Mouse (Mus musculus): ENCODE measurements around the gene Adal. TPM values are rescaled to one million over a fixed set of nuclear protein-coding genes. Genes with fewer than 3 reads are reported as not detected.
"Not testable (repeated sequence)": the region's sequence is repeated elsewhere in the genome, so short reads cannot be mapped to it uniquely, and the experiment has no call there.

Gene Adal
- 10 to 100 TPM; 11.7 to 14.0 TPM for total RNA-seq (2021)
- long read RNA-seq, experiment 1, transcript Adal-205 (11 exons, 2,477 nt), result major isoform, 6 of 15 reads
- long read RNA-seq, experiment 1, partial matches to known transcripts, result 0 of 15 reads
- long read RNA-seq, experiment 1, other reads (novel, unspliced or antisense), result 8 of 15 reads
- long read RNA-seq, experiment 2, partial matches to known transcripts, result 1 of 15 reads
- long read RNA-seq, experiment 2, other reads (novel, unspliced or antisense), result 7 of 15 reads

DNA sequence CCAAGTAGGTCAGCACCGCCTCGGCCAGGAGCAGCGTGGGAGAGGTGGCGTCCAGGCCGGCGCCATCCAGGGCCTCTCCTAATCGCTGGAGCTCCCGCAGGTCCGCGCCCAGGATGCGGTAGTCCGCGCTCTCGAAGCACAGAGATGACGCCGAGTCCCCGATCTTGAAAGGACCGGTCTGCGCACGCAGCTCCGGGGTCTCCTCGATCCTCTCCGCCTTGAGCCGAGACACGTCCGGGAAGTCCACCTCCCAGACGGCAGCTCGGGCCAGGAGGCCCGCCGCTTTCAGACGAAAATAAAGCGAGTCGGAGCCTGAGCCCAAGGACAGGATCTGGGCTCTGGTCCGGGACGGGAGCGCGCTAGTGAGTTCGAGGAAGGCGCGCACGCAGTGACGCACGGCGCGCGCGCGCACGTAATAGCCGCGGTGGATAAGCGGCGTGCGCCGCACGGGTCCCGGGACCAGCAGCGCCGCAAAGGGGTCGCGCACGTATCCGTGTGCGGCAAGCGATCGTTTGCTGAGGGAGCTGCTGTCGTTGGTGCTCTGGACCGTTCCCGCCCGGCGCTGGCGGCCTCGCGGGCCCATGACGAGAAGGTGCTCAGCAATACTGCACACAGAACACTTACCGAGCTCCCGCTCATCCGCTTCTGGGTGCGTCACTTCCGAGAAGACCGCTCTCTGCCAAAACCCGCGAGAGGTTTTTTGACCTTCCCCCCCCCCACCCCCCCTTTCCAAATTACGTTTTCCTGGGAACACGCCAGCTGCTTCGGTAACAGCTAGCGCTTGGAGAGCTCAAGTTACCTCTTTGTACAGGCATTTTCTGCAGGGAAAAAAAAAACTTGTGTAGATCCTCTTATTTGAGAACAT, at the start of gene Adal, which contains the start of gene Lcmt2:
Adal (plus strand) TSS at position 411 of the 865 bp plus-strand sequence.
Lcmt2 (minus strand) TSS at position 636 of the 865 bp plus-strand sequence.
- peak; percentile 88 for DNase-seq

DNA sequence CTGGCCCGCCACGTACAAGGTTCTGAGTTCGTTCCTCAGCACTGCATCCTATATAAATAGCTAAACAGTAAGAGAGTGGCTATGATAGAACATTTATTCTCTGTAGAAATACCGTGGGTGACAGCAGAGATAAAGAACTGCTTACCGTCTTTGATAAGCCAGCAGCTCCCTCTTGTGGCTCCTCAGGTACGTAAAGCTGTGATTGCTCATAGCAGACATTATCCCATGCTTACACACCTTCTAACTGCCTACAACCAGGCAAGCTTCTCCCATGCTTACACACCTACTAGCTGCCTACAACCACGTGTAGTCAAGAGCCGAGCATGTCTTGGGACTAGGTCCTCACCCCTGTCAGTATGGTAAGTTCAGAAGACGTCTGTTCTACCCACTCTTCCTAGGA, 38.2 kb upstream of the Adal start:
- peak; percentile 44 for DNase-seq

DNA sequence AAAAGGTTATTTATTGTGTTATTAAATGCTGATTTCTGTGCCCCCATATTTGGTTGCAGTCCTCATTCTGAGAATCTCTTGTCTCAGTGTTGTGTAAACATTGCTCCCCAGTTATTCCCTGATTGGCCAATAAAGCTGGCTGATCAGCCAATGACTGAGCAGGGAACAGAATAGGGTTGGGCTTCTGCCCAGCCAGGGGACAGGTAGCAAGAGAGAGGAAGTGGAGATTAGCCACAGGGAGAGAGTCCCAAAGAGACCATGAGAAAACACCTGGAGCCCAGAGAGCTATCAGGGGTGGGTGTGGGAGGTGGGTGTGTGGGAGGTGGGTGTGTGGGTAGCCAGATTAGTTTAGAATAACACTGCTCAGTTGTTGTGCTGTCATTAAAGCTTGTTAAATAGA, 34.3 kb upstream of the Adal start:
- DNase-seq, result no peak

DNA sequence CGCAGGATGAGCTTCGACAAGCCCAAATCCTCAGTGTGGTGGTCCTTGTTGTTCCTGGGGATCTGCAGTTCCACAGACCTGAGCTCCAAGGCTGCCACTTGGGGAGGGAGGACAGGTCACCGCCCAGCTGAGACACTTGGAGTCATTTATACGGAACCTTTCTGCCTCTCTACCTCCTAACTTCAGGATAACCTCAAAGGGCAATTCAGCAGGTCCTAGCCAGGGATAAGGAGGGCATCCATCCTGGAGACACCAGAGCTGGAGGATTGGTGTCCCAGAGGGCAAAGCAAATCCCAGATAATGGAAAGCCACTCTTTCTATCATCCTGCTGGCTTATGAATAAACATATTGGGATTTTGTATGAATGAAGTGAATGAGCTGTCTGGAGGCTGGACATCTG, 30.5 kb upstream of the Adal start, which contains the start of gene Tgm7:
Tgm7 (minus strand) TSS at position 101 of the 400 bp plus-strand sequence.
- DNase-seq, result no peak

DNA sequence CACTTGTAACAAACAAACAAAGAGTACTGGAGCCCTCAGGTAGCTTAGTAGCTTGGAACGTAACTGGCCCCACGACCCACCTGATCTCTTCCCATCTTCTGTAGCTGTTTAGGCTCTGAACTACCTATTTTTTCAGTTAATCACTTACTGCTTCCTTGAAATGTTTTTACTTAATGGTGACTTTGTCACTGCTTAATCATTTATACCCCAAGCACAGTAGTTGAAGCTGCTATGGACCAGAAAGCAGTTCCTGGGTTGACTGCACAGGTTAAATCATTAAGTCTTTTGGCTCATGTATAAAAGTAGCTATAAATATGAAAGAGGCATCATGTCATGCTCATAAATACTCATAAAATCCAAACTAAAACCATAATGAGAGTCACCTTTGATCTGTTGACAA, 24.8 kb upstream of the Adal start:
- no peak for DNase-seq

DNA sequence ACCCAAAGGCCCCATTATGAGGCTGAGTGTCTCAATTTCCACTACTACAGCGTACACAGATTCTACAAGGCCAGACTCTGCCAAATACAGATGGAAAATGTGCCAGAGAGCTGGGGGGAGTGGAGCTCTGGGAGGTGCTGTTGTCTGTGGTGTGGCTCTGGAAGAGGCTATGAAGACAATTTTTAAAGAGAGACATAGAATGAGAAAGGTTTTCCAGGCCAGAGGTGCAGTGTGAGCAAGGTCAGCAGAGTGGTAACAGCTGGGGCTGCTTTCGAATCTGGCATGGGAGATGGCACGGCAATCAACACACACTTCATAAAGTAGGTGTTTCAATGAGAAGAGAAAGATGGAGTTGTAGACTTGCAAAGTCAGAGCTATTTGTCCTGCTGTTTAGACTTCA, 21.0 kb upstream of the Adal start:
- no peak for DNase-seq

DNA sequence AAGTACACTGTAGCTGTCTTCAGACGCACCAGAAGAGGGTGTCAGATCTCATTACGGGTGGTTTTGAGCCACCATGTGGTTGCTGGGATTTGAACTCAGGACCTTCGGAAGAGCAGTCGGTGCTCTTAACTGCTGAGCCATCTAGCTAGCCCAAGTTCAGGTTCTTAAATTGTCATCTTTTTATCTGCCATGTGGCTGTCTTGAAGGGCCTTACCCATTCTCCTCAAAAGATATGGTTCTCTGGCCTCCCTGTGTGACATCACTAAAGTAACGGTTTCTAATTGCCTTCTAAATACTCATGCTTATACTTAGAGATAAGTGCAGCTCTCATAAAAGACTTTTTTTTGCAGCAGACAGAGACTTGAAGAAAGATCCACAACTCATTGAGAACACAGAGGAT, 13.9 kb upstream of the Adal start:
- DNase-seq, result not testable (repeated sequence)

DNA sequence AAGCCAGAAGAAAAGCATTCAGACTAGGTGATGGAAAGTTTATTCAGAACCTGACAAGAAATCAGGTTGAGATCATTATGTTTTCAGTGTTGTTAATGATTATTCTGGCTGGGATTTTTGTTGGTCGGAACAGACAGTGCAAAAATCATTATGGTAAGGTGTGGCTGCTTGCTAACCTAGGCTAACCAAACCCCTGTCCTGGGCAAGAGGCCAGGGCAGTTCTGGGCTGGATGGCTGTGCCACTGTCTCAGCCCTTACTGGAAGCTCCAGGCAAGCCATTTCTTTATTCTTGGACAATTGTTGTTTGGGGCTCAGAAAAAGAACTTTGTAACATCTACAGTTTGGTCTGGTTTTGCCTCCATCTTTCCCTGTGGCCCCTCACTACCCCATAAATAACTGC, 12.7 kb upstream of the Adal start:
- DNase-seq, result no peak

DNA sequence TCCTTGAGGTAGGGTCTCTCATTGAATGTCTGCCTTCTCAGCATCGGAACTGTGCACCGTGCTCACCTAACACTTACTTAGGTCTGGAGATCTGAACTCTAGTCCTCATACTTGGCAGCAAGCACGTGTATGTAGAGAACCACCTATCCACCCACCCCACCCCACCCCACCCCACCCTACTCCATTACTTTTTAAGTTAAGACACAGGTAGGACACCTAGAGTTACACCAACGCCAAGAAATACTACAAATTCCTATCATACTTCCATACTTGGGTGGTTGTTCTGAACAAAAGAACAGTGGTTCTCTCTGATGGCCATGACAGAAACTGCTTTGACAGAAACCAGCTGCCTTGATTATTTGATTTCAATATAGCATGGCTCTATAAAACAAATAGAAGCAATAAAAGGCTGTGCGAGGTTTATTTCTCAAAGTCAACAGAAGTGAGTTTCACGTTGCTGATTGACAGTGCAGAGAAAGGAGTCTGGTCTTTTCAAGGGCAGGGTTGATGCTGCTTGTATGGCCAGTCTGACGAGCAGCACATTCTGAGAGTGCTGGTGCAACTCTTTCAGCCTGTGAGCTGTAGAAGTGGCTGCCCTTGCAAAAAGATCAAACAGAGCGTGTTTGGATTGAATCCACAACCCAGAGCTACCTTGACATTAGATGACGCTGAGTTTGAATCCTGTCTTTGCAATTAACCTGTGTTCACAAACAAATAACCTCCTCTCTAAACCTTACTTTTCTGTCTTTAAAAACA, 11.2 kb upstream of the Adal start:
- DNase-seq, result no peak

DNA sequence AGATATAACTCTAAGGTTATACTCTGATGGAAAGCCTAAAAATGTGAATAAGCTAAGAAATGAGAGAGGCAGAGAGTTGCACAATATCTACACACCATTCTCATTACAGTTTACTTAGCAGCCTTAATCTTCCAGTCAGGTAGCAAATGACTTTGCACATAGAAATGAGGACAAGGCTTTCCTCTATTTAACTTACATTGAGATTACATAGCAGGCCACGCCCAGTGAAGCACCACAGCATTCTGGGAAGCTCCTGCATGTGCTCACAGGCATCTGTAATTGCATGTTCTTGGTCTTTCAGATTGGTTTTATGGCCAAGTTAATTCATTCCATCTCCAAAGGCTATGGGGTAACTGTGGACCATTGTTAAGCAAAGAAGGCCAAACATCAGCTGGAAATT, 7.4 kb upstream of the Adal start:
- no peak for DNase-seq

DNA sequence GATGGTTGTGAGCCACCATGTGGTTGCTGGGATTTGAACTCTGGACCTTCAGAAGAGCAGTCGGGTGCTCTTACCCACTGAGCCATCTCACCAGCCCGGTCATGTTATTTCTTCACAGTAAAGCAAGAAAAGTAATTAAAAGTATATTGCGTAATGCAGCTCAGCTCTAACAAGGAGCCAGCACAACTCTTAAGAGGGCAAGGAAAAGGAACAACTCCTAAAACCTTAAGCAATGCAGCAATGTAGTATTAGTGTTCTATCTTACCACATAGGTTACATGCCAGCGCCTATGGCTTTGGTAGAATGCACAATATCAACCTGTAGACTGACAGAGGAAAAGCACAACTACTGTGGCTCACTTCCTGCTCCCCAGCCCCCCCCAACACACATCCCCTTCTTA, 2.9 kb upstream of the Adal start:
- no peak for DNase-seq

DNA sequence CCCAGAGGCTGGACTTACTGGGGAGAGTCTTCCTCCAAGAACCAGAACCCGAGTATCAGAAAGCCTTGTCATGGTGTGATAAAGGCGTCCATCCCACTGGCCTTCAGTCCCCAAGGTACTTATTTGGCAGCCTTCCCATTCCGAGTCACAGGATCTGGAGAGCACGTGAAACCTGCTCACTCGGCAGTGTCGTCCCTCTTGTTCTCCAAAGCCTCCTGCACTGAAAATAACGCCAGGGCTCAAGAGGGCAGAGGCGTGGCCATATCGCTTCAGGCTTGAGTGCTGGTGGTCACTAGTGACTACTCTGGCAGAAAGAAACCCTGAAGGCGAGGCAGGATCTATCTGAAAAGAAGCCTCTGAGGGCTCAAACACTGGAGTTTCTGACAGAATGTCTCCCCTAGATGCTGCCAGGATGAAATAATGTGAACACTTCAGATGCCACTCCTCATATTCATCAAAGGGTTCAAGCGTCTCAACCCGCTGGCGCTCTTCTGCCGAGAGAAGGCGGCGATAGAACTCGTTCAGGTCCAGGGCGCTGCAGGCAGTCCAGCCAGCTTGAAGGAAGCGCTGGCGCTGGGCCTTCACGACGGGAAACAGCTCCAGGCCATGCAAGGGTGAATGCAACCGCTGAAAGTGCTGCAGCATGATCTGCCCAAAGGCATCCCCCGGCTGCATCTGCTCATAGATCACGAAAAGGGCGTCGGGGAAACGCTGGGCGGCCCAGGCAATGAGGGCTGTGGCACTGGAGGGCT, 786 bp upstream of the Adal start:
- peak; percentile 10 for DNase-seq

DNA sequence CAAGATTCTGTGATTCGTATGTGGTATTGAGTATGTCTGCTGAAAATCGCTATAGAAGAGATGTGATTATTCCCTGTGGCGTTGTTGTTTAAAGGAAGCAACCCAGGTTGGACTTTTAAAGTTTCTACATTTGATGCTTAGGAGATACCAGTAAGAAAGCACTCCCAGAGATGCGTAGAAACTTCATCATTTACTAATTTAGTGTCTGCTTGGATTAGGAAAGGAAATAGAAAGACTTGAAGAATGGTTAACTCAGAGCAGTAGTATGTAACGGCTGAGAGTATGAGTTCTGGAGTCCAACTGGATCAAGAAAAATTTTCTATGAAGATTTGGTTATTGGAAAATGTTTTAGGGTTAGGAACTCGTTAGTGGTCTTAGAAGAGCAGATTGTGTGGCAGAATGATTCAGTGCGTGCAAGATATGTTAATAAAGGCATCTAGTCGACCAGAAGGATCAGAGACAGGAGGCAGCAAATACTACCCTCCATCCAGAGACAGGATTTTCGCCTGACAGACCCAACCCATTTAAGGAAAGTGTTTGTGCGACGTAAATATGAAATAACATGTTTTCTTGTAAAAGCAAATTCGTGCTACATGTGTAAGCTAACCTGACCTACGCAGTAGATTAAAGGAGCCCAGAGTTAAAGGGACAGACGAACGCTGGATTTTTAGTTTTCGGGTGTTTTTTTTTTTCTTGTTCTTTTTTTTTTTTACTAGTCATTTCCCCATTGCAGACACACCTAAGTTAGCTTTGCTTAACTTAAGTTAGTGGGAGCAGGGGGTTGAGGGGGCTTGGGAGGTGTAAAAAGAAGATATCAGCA, 1.2 kb downstream of the Adal start:
- DNase-seq, result no peak

DNA sequence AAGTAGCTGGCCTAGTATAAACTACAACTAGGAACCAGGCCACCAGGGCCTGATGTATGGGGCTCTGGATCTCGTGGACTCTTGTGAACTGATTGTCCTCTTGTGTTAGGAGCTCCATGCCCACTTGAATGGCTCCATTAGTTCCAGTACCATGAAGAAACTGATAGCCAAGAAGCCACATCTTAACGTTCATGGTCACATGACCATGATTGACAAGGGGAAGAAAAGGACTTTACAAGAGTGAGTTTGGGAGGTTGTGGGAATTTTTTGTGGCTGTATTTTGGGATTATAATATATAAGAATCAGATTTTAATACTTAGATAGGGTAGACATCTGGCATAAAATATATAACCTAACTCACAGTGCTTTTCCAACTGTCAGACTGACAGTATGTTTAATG, 2.2 kb downstream of the Adal start:
- DNase-seq, result no peak

DNA sequence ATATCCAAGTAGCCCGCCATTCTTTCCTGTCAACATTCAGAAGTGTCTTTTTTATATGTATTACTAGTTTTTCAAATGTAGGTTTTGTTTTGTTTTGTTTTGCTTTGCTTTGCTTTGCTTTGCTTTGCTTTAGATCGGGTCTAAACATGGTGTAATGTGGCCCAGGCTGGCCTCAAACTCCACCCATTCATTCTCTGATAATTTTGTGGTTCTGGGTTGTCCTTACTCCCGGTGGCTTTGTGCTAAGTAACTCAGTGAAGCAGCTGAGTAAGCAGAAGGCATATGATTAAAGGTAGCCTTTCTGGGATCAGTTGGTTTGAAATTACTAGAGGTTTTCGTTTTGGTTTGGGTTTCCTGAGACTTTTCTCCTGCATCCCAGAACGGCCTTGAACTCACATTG, 9.5 kb downstream of the Adal start:
- no peak for DNase-seq

DNA sequence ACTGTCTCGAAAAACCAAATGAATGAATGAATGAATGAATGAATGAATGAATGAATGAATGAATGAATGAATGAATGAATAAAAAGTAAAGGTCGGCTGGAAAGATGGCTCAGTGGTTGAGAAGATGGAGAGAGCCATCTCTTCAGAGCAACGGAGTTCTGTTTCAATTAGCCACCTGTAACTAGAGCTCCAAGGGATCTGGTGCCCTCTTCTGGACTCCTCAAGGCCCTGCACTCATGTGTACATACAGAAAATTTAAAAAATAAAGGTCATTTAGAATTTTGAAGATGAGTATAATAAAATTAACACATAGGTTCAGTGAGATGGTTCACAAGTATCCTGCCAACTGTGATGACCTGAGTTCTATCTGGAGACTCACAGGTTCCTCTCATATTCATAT, 12.9 kb downstream of the Adal start:
- DNase-seq, result no peak

DNA sequence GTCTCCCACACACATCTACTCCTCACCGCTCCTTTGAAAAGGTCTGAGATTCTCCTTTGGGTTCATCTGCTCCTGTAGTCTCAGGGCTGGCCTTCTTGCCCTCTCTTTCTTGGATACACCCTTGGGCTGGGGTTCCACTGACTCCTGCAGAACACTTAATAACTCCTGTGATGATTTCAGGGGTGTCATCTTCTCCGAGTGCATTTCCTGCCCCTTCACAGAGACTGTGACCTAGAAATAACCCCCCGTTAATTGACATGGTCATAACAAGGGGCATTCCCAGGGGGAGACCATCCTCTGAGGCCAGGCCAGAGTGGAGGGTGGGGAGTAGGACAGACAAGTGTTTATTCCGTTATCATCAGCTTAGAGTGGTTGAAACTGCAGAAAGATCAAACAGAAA, 28.9 kb downstream of the Adal start:
- DNase-seq, result no peak

DNA sequence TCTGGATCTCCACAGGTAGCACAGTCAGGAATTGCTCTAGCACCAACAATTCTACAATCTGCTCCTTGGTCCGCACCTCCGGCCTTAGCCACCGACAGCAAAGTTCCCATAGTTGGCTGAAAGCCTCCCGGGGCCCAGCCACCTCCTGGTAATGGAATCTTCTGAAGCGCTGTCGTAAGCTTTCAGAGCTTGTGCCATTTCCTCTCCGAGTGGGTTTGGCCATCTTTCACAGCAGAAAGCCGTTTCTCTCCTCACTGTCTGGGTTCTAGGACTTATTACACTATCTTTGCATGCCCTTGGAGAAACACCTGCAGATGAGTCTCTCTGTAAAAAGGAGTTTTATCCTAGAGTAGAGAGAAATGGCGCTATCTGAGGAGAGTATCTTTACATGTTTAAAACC, 29.7 kb downstream of the Adal start:
- peak; percentile 20 for DNase-seq

DNA sequence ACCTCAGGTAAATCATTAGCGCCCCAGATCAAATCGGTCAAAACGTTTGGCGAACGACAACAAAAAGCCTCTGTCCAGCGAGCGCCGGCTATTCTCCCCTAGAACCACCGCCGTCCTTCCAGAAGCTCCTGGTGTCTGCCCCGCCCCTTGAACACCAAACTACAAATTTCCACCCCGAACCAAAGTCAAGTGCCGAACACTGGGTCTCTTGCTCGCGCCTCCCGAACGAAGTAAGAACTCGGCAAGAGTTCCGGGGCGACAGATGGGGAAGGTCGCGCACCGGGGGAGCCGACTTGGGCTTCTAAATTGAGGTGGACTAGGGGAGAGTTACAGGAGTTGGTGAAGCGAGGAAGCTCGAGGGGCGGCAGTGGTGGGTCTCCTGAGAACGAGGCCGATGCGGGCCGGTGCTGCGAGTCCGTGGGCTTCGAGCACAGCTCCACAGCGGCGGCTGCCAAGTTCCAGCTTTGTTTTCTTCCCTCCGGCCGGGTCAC, 30.3 kb downstream of the Adal start, which contains the start of gene Tubgcp4:
Tubgcp4 (plus strand) TSS at position 174 of the 491 bp plus-strand sequence.
- DNase-seq, result no peak

DNA sequence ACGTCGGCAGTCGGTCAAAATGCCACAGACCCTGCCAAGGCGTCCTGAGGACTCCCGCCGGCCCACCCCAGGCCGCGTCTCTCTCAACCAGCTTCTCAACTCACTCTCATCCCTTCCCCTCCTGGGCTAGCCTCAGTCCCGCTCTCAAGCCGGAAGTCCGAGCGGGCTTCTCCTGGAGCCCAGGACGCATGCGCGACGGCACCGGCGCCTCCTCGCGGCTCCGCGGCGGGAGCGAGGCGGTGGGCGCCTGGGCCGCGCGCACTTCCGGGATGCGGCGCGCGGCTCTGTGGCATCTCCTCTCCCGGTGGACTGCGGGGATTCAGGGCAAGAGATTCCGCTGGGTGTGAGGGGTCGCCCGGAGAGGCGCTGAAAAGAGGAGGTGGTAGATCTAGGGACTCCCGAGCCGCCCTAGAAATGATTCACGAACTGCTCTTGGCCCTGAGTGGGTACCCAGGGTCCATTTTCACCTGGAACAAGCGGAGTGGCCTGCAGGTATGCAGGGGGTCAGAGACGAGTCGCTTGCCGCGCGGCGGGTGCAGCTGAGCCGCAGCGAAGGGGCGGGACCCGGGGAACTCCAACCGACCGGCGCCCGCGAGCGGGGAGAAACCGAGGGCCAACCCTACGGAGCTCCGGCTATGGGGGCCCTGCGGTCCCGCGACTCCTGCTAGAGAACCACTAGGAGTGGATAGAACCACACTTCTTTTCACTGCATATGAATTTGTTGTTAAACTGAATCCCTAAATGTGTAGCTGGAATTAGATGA, 30.9 kb downstream of the Adal start, which contains the start of gene Zscan29:
Zscan29 (minus strand) TSS at position 146 of the 763 bp plus-strand sequence.
- peak; percentile 92 for DNase-seq

All from gastrocnemius, postnatal 10 days (tissue).